Mouse (Mus musculus): ENCODE data around the gene Shroom3. TPM values are rescaled to one million over a fixed set of nuclear protein-coding genes. Genes with fewer than 3 reads are reported as not detected.

Gene Shroom3
- polyA plus RNA-seq, 1 experiment = 0.38 TPM

DNA sequence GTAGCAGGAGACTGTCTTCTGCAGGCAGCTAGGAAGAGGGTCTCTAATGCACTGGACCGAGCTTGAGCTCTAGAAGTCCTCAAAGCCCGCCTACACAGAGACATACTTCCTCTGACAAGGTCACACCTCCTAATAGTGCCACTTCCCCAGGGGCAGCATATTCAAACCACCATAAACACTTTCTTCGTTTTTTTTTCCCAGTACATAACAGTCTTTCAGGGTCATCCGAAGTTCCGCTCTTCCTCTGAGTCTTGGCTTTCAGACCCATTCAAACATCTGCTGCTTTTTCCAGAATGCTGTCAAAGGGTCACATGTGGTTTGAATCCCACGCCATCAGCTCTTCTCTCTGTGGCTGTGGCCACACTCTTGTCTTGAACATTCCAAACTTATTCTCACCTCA, 247.3 kb downstream of the Shroom3 start:
- TF ChIP-seq FLI1 (IDR thresholded peaks at IDR 0.05; ENCODE audit: low read length) (no peak), GATA1 (IDR thresholded peaks at IDR 0.05; ENCODE audit: borderline replicate concordance, low read length) (no peak)
- peaks cover 29% of the 10 kb centered on the region for H3K27me3 ChIP-seq (replicated peaks)
- no peaks in the 10 kb centered on the region for H3K36me3 ChIP-seq (replicated peaks; ENCODE audit: low read length)
- no peaks in the 10 kb centered on the region; the same call in 1 of the 2 replicates for H3K9me3 ChIP-seq
- no peak overlapping the region for H3K4me3 ChIP-seq (replicated peaks)
- H3K4me1 ChIP-seq = peaks cover 13% of the 10 kb centered on the region

DNA sequence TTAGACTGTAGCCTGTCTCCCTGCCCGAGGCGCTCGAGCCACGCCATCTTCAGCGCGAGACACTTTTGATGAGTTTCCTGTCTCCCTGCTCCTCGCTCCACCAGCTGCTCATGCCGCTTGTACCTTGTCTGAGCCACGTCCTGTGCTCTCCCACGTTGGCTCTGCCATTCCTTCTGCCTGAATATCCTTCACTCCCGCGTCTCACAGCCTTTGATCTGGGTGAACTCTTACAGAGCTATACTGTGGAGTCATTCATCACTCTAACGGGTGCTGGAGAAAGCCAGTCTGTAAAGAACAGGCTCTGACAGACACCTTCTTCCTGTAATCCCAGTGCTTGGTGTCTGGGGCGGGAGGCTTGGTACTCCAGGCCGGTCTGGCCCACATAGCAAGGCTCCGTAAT, 248.1 kb downstream of the Shroom3 start:
- peaks cover 7% of the 10 kb centered on the region; the same call in 1 of the 2 replicates for H3K4me1 ChIP-seq
- H3K9me3 ChIP-seq = no peaks in the 10 kb centered on the region; the same call in 1 of the 2 replicates
- TF ChIP-seq GATA1 (IDR thresholded peaks at IDR 0.05; ENCODE audit: borderline replicate concordance, low read length) = no peak
- no peak for TF ChIP-seq FLI1 (IDR thresholded peaks at IDR 0.05; ENCODE audit: low read length)
- H3K27me3 ChIP-seq (replicated peaks) = peaks cover 32% of the 10 kb centered on the region
- no peaks in the 10 kb centered on the region for H3K36me3 ChIP-seq (replicated peaks; ENCODE audit: low read length)
- H3K4me3 ChIP-seq (replicated peaks) = no peak overlapping the region

DNA sequence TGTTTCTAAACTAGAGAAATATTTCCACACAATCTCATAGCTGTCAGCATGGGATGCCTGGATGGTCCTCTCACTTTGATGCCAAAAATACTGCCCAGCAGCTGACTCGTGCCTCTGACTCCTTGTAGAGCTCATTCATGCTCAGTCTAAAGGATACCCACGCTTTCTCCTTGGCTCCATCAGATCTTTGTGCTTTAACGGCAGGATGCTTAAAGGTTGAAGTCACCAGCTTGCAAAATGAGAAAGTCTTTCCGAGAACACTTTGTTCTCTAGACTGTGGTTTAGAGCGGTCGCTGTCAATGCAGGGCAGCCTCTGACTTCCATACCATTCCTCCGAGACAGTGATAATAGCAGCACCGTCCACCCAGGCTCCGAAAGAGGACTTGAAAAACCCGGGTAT, 249.8 kb downstream of the Shroom3 start:
- TF ChIP-seq GATA1 (IDR thresholded peaks at IDR 0.05; ENCODE audit: borderline replicate concordance, low read length) (no peak), FLI1 (IDR thresholded peaks at IDR 0.05; ENCODE audit: low read length) (no peak)
- Histone ChIP-seq H3K27me3 (replicated peaks) (peaks cover 27% of the 10 kb centered on the region), H3K9me3 (no peaks in the 10 kb centered on the region; the same call in 1 of the 2 replicates), H3K36me3 (replicated peaks; ENCODE audit: low read length) (no peaks in the 10 kb centered on the region), H3K4me1 (no peaks in the 10 kb centered on the region), H3K4me3 (replicated peaks) (no peak overlapping the region)

DNA sequence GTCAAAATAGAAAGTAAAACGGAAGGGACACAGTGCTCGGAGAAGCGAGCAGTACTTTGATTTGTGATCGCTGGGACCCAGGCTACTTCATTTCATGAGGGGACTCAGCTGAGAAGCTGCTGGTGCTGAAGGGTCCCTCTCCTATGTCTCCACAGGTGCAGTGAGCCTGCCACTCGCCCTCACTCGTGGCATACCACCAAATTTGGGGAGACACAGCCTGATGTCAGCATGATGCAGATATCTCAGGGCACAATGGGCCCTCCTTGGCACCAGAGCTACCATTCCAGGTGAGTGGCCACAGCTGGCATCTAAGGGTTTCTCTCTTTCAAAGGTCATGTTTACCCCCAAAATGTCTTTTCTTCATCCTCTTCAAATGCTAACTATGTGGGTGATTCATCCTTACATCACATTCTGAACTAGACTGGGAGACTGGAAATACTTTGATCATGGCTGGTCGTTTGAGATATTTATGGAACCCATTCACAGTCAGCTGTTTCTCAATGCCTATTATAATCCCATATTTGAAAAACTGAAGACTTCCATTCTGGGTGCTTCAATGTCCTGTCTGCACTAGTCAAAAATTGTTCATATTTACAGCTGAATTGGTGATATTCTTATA, 250.5 kb downstream of the Shroom3 start:
- Histone ChIP-seq H3K4me1 (no peaks in the 10 kb centered on the region), H3K36me3 (replicated peaks; ENCODE audit: low read length) (no peaks in the 10 kb centered on the region), H3K4me3 (replicated peaks) (no peak overlapping the region), H3K9me3 (no peaks in the 10 kb centered on the region; the same call in 1 of the 2 replicates), H3K27me3 (replicated peaks) (peaks cover 26% of the 10 kb centered on the region)
- TF ChIP-seq FLI1 (IDR thresholded peaks at IDR 0.05; ENCODE audit: low read length) = no peak
- TF ChIP-seq GATA1 (IDR thresholded peaks at IDR 0.05; ENCODE audit: borderline replicate concordance, low read length) = no peak

- H3K36me3 ChIP-seq (replicated peaks; ENCODE audit: low read length) = no peaks in the 10 kb centered on the region
- H3K27me3 ChIP-seq (replicated peaks) = peaks cover 24% of the 10 kb centered on the region
- no peaks in the 10 kb centered on the region; the same call in 1 of the 2 replicates for H3K9me3 ChIP-seq
- no peaks in the 10 kb centered on the region for H3K4me1 ChIP-seq
- TF ChIP-seq GATA1 (IDR thresholded peaks at IDR 0.05; ENCODE audit: borderline replicate concordance, low read length) (no peak), FLI1 (IDR thresholded peaks at IDR 0.05; ENCODE audit: low read length) (no peak)
- no peak overlapping the region for H3K4me3 ChIP-seq (replicated peaks)
These were observed 251.2 kb downstream of the Shroom3 start for GRCm38 (mm10) chr5:92934269-92934939.

GRCm38 (mm10) chr5:92935883-92936282, 252.6 kb downstream of the Shroom3 start:
- Histone ChIP-seq H3K4me3 (replicated peaks) (no peak overlapping the region), H3K9me3 (peaks cover 12% of the 10 kb centered on the region), H3K36me3 (replicated peaks; ENCODE audit: low read length) (no peaks in the 10 kb centered on the region), H3K4me1 (no peaks in the 10 kb centered on the region), H3K27me3 (replicated peaks) (peaks cover 22% of the 10 kb centered on the region)
- TF ChIP-seq GATA1 (IDR thresholded peaks at IDR 0.05; ENCODE audit: borderline replicate concordance, low read length) = no peak
- no peak for TF ChIP-seq FLI1 (IDR thresholded peaks at IDR 0.05; ENCODE audit: low read length)

DNA sequence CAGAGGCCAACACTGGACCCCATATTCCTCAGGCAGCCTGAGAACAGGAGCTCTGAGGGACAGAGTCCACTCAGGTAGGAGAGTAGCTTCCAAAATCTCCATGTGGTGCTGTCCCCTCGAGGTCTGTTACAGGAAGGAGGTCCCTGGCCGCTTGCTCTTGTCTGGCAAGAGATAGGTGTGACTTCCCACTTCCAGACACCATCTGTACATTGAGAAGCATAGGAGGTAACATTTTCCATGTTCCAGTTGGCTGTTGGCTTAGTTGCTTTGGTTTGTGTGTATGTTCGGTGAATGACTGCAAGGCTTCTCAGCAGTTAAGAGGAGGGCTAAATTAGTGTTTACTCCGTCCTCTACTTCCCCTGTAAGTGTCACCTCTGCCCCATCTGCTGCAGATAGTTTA, 254.5 kb downstream of the Shroom3 start:
- Histone ChIP-seq H3K36me3 (replicated peaks; ENCODE audit: low read length) (no peaks in the 10 kb centered on the region), H3K27me3 (replicated peaks) (peaks cover 15% of the 10 kb centered on the region), H3K4me3 (replicated peaks) (no peak overlapping the region), H3K9me3 (peaks cover 30% of the 10 kb centered on the region), H3K4me1 (no peaks in the 10 kb centered on the region)
- TF ChIP-seq FLI1 (IDR thresholded peaks at IDR 0.05; ENCODE audit: low read length) (no peak), GATA1 (IDR thresholded peaks at IDR 0.05; ENCODE audit: borderline replicate concordance, low read length) (no peak)

DNA sequence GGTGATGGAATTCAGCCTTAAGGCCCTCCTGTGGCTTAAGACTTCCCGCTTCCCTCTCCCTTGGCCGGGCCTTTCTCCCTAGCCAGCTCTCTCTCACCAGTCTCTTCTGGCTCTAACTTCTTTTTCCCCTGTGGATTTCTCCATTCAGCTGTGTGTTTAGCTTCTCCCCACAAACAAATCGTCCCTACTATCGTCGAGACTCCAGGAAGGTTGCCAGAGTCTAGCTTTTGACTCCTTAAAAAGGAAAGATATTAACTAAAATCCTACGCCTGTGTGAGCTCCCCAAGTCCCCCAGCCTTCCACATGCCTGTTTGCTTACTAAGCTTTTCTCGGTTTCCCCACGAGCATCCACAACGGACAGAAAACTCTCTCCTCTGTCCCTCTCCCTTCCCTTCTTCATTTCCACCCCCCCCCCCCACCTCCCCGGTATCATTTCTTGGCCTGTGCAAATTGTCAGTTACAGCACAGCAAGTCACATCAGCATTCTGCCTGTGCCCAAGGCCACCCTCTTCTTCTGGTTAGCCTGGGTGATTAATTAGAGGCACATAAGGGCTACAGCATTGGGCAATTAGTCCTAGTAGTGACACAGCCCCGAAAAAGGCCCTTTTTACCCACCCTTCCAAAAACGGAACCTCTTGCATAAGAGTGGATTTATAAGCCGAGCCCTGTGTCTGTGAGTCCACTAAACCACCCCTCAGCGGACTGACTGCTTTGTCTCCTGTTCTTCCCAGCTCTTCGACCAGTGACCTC, 256.2 kb downstream of the Shroom3 start:
- no peaks in the 10 kb centered on the region for H3K4me1 ChIP-seq
- H3K36me3 ChIP-seq (replicated peaks; ENCODE audit: low read length) = no peaks in the 10 kb centered on the region
- peaks cover 9% of the 10 kb centered on the region for H3K27me3 ChIP-seq (replicated peaks)
- peaks cover 33% of the 10 kb centered on the region for H3K9me3 ChIP-seq
- no peak overlapping the region for H3K4me3 ChIP-seq (replicated peaks)
- TF ChIP-seq FLI1 (IDR thresholded peaks at IDR 0.05; ENCODE audit: low read length) (no peak), GATA1 (IDR thresholded peaks at IDR 0.05; ENCODE audit: borderline replicate concordance, low read length) (no peak)

- TF ChIP-seq GATA1 (IDR thresholded peaks at IDR 0.05; ENCODE audit: borderline replicate concordance, low read length) (no peak), FLI1 (IDR thresholded peaks at IDR 0.05; ENCODE audit: low read length) (no peak)
- peaks cover 6% of the 10 kb centered on the region for H3K27me3 ChIP-seq (replicated peaks)
- no peaks in the 10 kb centered on the region for H3K36me3 ChIP-seq (replicated peaks; ENCODE audit: low read length)
- peaks cover 33% of the 10 kb centered on the region for H3K9me3 ChIP-seq
- no peak overlapping the region for H3K4me3 ChIP-seq (replicated peaks)
- no peaks in the 10 kb centered on the region for H3K4me1 ChIP-seq
These were observed 258.9 kb downstream of the Shroom3 start for GRCm38 (mm10) chr5:92942166-92942565.

DNA sequence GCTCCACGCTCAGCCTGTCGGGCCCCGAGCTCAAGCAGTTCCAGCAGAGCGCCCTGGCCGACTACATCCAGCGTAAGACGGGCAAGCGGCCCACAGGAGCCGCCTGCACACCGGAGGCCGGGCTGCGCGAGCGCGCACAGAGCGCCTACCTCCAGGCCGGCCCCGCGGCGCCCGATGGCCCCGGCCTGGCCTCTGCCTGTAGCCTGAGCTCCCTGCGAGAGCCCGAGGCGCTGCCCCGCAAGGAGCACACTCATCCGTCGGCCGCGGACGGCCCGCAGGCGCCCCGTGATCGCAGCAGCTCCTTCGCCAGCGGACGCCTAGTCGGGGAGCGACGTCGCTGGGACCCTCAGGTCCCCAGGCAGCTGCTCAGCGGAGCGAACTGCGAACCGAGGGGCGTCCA, 259.3 kb downstream of the Shroom3 start:
- peaks cover 2% of the 10 kb centered on the region for H3K27me3 ChIP-seq (replicated peaks)
- no peaks in the 10 kb centered on the region for H3K4me1 ChIP-seq
- H3K9me3 ChIP-seq = peaks cover 33% of the 10 kb centered on the region
- no peak for TF ChIP-seq FLI1 (IDR thresholded peaks at IDR 0.05; ENCODE audit: low read length)
- no peak for TF ChIP-seq GATA1 (IDR thresholded peaks at IDR 0.05; ENCODE audit: borderline replicate concordance, low read length)
- H3K4me3 ChIP-seq (replicated peaks) = no peak overlapping the region
- H3K36me3 ChIP-seq (replicated peaks; ENCODE audit: low read length) = no peaks in the 10 kb centered on the region
